ENCODE assay signal across 8 mouse cellular contexts in the genomic region with DNA sequence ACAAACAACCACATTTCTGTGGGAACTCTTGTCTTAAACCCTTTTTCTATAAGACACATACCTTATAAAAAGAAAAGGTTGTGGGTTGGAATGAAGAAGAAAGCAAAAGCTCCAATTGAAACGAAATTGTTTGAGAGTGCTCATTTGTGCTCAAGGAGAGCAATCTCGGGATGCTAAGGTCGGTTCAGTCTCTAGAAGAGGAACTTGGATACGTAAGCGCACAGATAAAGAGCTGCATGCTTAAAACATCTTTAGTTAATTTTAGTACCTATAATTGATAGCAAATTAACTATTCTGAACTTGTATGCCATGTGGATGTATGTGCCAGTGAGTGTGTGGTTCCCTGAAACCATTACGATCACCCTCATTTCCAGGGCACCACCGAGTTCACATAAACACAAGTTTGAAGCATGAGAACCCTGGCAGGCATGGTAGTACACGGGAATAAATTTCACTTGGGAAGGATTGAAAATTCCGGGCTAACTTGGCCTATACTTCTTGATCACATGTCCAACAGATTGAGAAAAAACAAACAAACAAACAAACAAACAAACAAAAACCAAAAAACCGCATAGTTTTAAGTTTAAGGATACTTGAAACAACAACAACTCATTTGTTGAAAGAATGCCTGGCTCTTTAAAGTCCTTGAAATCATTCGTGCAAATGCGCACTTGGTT. TPM values are rescaled to one million over a fixed set of nuclear protein-coding genes. Genes with fewer than 3 reads are reported as not detected.
DNase-seq lines count a peak whose midpoint lies in the region; ATAC-seq and TF ChIP-seq lines count a peak whose summit lies in the region.

No protein-coding gene starts in this region.

- peak overlapping the region; percentile 65 for H3K4me3 ChIP-seq in intestine, embryonic 16.5 days (ENCODE audit: low read length)
- H3K4me3 ChIP-seq in small intestine, adult 2 months (ENCODE audit: low read depth, low read length) = peak overlapping the region; percentile 66

- ATAC-seq in intestine, embryonic 16.5 days = no peak

- H3K36me3 ChIP-seq in intestine, embryonic 16.5 days (ENCODE audit: control insufficient read depth, insufficient read depth, low read length) = no peaks in the 10 kb centered on the region
- H3K36me3 ChIP-seq in small intestine, adult 2 months (ENCODE audit: control insufficient read depth, insufficient read depth, low read length) = no peaks in the 10 kb centered on the region

- no peaks in the 10 kb centered on the region for H3K9me3 ChIP-seq in intestine, embryonic 16.5 days (ENCODE audit: control insufficient read depth, low read length)

- TF ChIP-seq CTCF in small intestine, adult 2 months (IDR thresholded peaks at IDR 0.05; ENCODE audit: extremely low read depth, insufficient read length, insufficient replicate concordance, low read depth, low read length) = no peak

- no peaks in the 10 kb centered on the region for H3K27me3 ChIP-seq in intestine, embryonic 16.5 days (replicated peaks; ENCODE audit: control insufficient read depth, insufficient read depth, low read length)
- no peaks in the 10 kb centered on the region for H3K27me3 ChIP-seq in small intestine, adult 2 months (ENCODE audit: control insufficient read depth, insufficient read depth, low read length)

- peak overlapping the region; percentile 71 for H3K9ac ChIP-seq in intestine, embryonic 16.5 days (ENCODE audit: low read depth, low read length)

- peak; percentile 78 for DNase-seq in heart, adult 11 months
- DNase-seq in heart, adult 18-20 months = no peak
- peak; percentile 31 for DNase-seq in 3134 (ENCODE audit: extremely low read depth, insufficient read length, low spot score)
- DNase-seq in embryo, embryonic 9.5 days (ENCODE audit: extremely low spot score) = peak; percentile 21
- DNase-seq in frontal cortex, adult 2 months (ENCODE audit: extremely low spot score in 1 of 2, low spot score in 1 of 2) = no peak
- DNase-seq in testis, postnatal 10 days (ENCODE audit: low spot score) = no peak

- TF ChIP-seq POLR2A in small intestine, adult 2 months (IDR thresholded peaks at IDR 0.05; ENCODE audit: low read depth, low read length) = no peak

- H3K4me1 ChIP-seq in intestine, embryonic 16.5 days (ENCODE audit: control insufficient read depth, insufficient read depth, low read length) = no peaks in the 10 kb centered on the region
- no peaks in the 10 kb centered on the region; the same call in 1 of the 2 replicates for H3K4me1 ChIP-seq in small intestine, adult 2 months (ENCODE audit: control insufficient read depth, insufficient read depth, insufficient read length, low read length)

- 50% methylated on average over 12 of the region's 12 CpGs for WGBS in intestine, embryonic 16.5 days
- WGBS in small intestine, adult 2 months = 29% methylated on average over 12 of the region's 12 CpGs

- peak overlapping the region; percentile 91 for H3K4me2 ChIP-seq in intestine, embryonic 16.5 days (ENCODE audit: low read depth, low read length)

- peak overlapping the region; percentile 97 for H3K27ac ChIP-seq in intestine, embryonic 16.5 days (ENCODE audit: low read length)
- peak overlapping the region; percentile 98 for H3K27ac ChIP-seq in small intestine, adult 2 months (ENCODE audit: insufficient read depth, low read depth, low read length)

RNA-seq across cellular contexts. Expression of gene Hist1h2be, which starts 0.7 kb away (rescaled TPM):
- total RNA-seq in heart, adult 18-20 months (2021) = 10 to 100 TPM in 1 of 2 experiments, 1 to 10 TPM in 1; 8.6 to 10.2 TPM
- polyA plus RNA-seq in intestine, embryonic 16.5 days (2015; fragmentation: Nextera tagmentation; extraction: Ambion mirVana) = 1.4 and 2.3 TPM in 2 replicates
- polyA plus RNA-seq in small intestine, adult 2 months (2012; rRNA removed) = 1.5 and 1.8 TPM in 2 replicates
- polyA plus RNA-seq in frontal cortex, adult 2 months (2012; rRNA removed) = 4.3 and 4.7 TPM in 2 replicates

RNA-seq across cellular contexts. Expression of gene Hist1h1e, which starts 2.2 kb away (rescaled TPM):
- total RNA-seq in heart, adult 18-20 months (2021) = 10 to 100 TPM; 19.6 to 19.7 TPM
- polyA plus RNA-seq in intestine, embryonic 16.5 days (2015; fragmentation: Nextera tagmentation; extraction: Ambion mirVana) = 10.4 and 13.7 TPM in 2 replicates
- polyA plus RNA-seq in small intestine, adult 2 months (2012; rRNA removed) = 2.2 and 2.4 TPM in 2 replicates
- 2.8 and 3.3 TPM in 2 replicates for polyA plus RNA-seq in frontal cortex, adult 2 months (2012; rRNA removed)

RNA-seq across cellular contexts. Expression of gene Hist1h4d, which starts 38.8 kb away (rescaled TPM):
- 10 to 100 TPM; 51.2 to 52.9 TPM for total RNA-seq in heart, adult 18-20 months (2021)
- polyA plus RNA-seq in intestine, embryonic 16.5 days (2015; fragmentation: Nextera tagmentation; extraction: Ambion mirVana) = 61.7 and 73.9 TPM in 2 replicates
- polyA plus RNA-seq in small intestine, adult 2 months (2012; rRNA removed) = 10.1 and 13.8 TPM in 2 replicates
- 3.4 and 4.3 TPM in 2 replicates for polyA plus RNA-seq in frontal cortex, adult 2 months (2012; rRNA removed)

RNA-seq across cellular contexts. Expression of gene Hist1h3d, which starts 44.6 kb away (rescaled TPM):
- 1 to 10 TPM; 2.4 to 2.5 TPM for total RNA-seq in heart, adult 18-20 months (2021)
- polyA plus RNA-seq in intestine, embryonic 16.5 days (2015; fragmentation: Nextera tagmentation; extraction: Ambion mirVana) = 3.8 and 4.8 TPM in 2 replicates
- polyA plus RNA-seq in small intestine, adult 2 months (2012; rRNA removed) = 11.5 and 24.2 TPM in 2 replicates
- 2.8 and 3.4 TPM in 2 replicates for polyA plus RNA-seq in frontal cortex, adult 2 months (2012; rRNA removed)

RNA-seq across cellular contexts. Expression of gene Hist1h2ad, which starts 46.0 kb away (rescaled TPM):
- total RNA-seq in heart, adult 18-20 months (2021) = 1 to 10 TPM; 2.0 to 4.1 TPM
- 0.65 and 2.7 TPM in 2 replicates for polyA plus RNA-seq in intestine, embryonic 16.5 days (2015; fragmentation: Nextera tagmentation; extraction: Ambion mirVana)
- 21.3 and 30.3 TPM in 2 replicates for polyA plus RNA-seq in small intestine, adult 2 months (2012; rRNA removed)
- 1.6 and 1.9 TPM in 2 replicates for polyA plus RNA-seq in frontal cortex, adult 2 months (2012; rRNA removed)

Comparison
In these comparisons a context has a peak if more than half of its experiments do, and no peak if none do; other contexts are left out.
1. DNase-seq: peak in heart, adult 11 months (single experiment), 3134 (single experiment) and embryo, embryonic 9.5 days (single experiment); none in heart, adult 18-20 months (0 of 2), frontal cortex, adult 2 months (0 of 2) and testis, postnatal 10 days (single experiment).